Mouse (Mus musculus): ENCODE measurements at regions not wholly inside any gene's neighbourhood (a gene's known extent, or its start where the extent isn't known, plus 50 kb on each side); places are given as distances from the start of the nearest gene placed in this dataset.

- TF ChIP-seq CTCF (IDR thresholded peaks at IDR 0.05; ENCODE audit: control insufficient read depth, insufficient read depth, insufficient replicate concordance, low read depth, low read length) (no peak), POLR2A (IDR thresholded peaks at IDR 0.05; ENCODE audit: control insufficient read depth, low read depth, low read length) (no peak)
Observed at GRCm38 (mm10) chr2:28387926-28388325, 58.7 kb upstream of the Ppp1r26 start.

All from testis, adult 2 months (tissue).